Mouse (Mus musculus) intestine, embryonic 16.5 days (tissue): ENCODE results near the gene Snx29. TPM values are rescaled to one million over a fixed set of nuclear protein-coding genes. Genes with fewer than 3 reads are reported as not detected.

Experiments
- ATAC-seq: fragments of 200-750 bp; cut with Nextera tagmentation; 2 replicates; pipeline ENCODE4 v1.8.0; 2017; ENCODE audit warnings: moderate TSS enrichment, moderate library complexity
- H3K27ac ChIP-seq: fragments of 300-500 bp; sonication (generic); 2 replicates; pipeline ENCODE4 v1.5.1; 2014; ENCODE audit warnings: mild to moderate bottlenecking, low read length
- H3K27me3 ChIP-seq: fragments of 300-500 bp; sonication (generic); replicated peaks from 2 replicates; pipeline ENCODE4 v1.6.1; 2014; ENCODE audit warnings: low read length, control low read depth, mixed read lengths; ENCODE audit not compliant: control insufficient read depth, insufficient read depth
- H3K36me3 ChIP-seq: fragments of 300-500 bp; sonication (generic); 2 replicates; pipeline ENCODE4 v1.6.1; 2014; ENCODE audit warnings: low read length, control low read depth; ENCODE audit not compliant: control insufficient read depth, insufficient read depth
- H3K4me1 ChIP-seq: fragments of 300-500 bp; sonication (generic); 2 replicates; pipeline ENCODE4 v1.6.1; 2014; ENCODE audit warnings: low read length, control low read depth, mixed read lengths; ENCODE audit not compliant: control insufficient read depth, insufficient read depth
- H3K4me2 ChIP-seq: fragments of 300-500 bp; sonication (generic); 2 replicates; pipeline ENCODE4 v1.6.1; 2014; ENCODE audit warnings: low read depth, low read length, control low read depth
- H3K4me3 ChIP-seq: fragments of 300-500 bp; sonication (generic); 2 replicates; pipeline ENCODE4 v1.5.1; 2014; ENCODE audit warnings: mild to moderate bottlenecking, low read length
- H3K9ac ChIP-seq: fragments of 300-500 bp; sonication (generic); 2 replicates; pipeline ENCODE4 v1.6.1; 2014; ENCODE audit warnings: low read depth, low read length
- H3K9me3 ChIP-seq: fragments of 300-500 bp; sonication (generic); 2 replicates; pipeline ENCODE4 v1.6.1; 2016; ENCODE audit warnings: low read length, control low read depth; ENCODE audit not compliant: control insufficient read depth
- WGBS: fragments of 180-500 bp; shearing (Covaris S2); extraction: QIAGEN DNeasy Blood & Tissue Kit; methylation state at CpG from one replicate; pipeline ENCODE4 v1.1.7; 2014; 5-methylcytosine and 5-hydroxymethylcytosine counted together
- polyA plus RNA-seq: library from polyadenylated mRNA; unstranded; fragments of >200 nt; fragmentation: Nextera tagmentation; extraction: Ambion mirVana; gene quantifications from 2 replicates; pipeline ENCODE4 v1.2.1, GENCODE M21; 2015

Gene Snx29
- polyA plus RNA-seq, 1 experiment from 2014 or later = 6.3 TPM

- H3K4me3 ChIP-seq = no peak overlapping the region
- no peak overlapping the region for H3K4me2 ChIP-seq
- no peak overlapping the region for H3K27ac ChIP-seq
- ATAC-seq = no peak
- 71% methylated on average over 1 of the region's 1 CpGs for WGBS
- no peaks in the 10 kb centered on the region for H3K9me3 ChIP-seq
- H3K4me1 ChIP-seq = no peaks in the 10 kb centered on the region
- H3K36me3 ChIP-seq = no peaks in the 10 kb centered on the region
- no peaks in the 10 kb centered on the region for H3K27me3 ChIP-seq
- H3K9ac ChIP-seq = no peak overlapping the region
Observed at GRCm38 (mm10) chr16:11774321-11774720, 451.6 kb downstream of the Snx29 start.

- no peaks in the 10 kb centered on the region for H3K4me1 ChIP-seq
- ATAC-seq = peak; percentile 56
- no peak overlapping the region for H3K4me3 ChIP-seq
- no peak overlapping the region for H3K4me2 ChIP-seq
- 60% methylated on average over 3 of the region's 3 CpGs for WGBS
- no peaks in the 10 kb centered on the region for H3K27me3 ChIP-seq
- H3K9me3 ChIP-seq = no peaks in the 10 kb centered on the region
- no peaks in the 10 kb centered on the region for H3K36me3 ChIP-seq
- H3K27ac ChIP-seq = no peak overlapping the region
- no peak overlapping the region for H3K9ac ChIP-seq
Observed at GRCm38 (mm10) chr16:11776528-11776927, 453.8 kb downstream of the Snx29 start.

DNA sequence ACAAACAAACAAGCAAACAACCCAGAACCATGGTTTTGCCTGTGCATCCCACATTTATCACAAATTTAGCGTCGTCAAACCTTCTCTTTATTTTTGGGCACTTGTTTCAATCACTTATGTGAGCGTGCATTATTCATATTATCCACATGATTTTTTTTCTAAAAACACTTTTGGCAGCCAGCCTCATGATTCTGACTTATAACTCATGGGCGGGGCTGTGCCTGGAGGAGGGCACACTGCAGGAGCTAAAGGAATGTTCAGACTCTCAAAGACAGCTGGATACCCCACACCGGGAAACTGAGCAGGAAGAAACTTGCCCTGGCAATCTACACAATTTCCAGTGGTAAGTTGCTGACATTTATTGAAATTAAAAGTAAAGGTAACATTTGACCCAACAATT lies 455.5 kb downstream of the Snx29 start:
- Histone ChIP-seq H3K27ac (no peak overlapping the region), H3K4me2 (no peak overlapping the region), H3K4me1 (peaks cover 5% of the 10 kb centered on the region; the same call in 1 of the 2 replicates), H3K4me3 (no peak overlapping the region), H3K9ac (no peak overlapping the region), H3K36me3 (no peaks in the 10 kb centered on the region), H3K9me3 (no peaks in the 10 kb centered on the region), H3K27me3 (no peaks in the 10 kb centered on the region)
- ATAC-seq = no peak
- WGBS = 79% methylated on average over 5 of the region's 5 CpGs

DNA sequence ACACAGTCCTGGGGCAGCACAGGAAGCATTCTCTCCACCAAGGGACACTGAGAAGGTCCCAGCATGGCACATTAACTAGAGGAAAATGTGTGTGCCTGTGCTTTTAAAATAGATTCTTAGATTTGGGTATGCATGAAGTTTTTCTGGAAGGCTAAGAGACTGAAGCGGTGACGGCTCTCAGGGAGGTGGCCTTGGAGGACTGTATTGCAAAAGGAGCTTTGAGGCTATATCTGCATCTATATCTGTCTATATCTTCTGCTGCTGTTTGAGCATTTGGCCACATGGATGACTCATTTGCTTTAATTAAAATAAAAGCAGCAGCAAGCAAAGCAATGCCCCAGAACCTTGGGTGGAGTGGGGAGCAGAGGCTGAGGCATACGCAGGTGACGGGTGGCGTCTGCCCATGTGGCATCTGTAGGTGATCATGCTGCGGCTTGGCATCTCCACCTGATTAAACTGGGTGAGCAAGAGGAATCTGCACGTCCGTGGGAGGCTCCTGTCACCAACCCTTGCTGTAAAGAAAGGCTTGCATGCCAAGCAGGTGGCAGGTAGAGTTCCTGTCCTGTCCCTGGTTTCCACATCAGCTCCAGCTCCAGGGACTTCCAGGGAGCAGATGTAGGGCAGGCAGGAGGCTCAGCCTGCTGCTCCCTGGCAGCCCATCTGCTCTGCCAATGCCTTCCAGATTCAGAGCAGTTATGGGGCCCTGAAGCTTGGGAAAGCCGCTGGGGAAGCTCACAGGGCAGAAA lies 456.2 kb downstream of the Snx29 start:
- Histone ChIP-seq H3K36me3 (no peaks in the 10 kb centered on the region), H3K9ac (no peak overlapping the region), H3K27ac (no peak overlapping the region), H3K4me3 (no peak overlapping the region), H3K4me1 (peaks cover 5% of the 10 kb centered on the region; the same call in 1 of the 2 replicates), H3K9me3 (no peaks in the 10 kb centered on the region), H3K4me2 (no peak overlapping the region), H3K27me3 (no peaks in the 10 kb centered on the region)
- 84% methylated on average over 9 of the region's 9 CpGs for WGBS
- ATAC-seq = no peak

- Histone ChIP-seq H3K27me3 (no peaks in the 10 kb centered on the region), H3K9ac (no peak overlapping the region), H3K9me3 (no peaks in the 10 kb centered on the region), H3K4me2 (no peak overlapping the region), H3K4me1 (peaks cover 5% of the 10 kb centered on the region; the same call in 1 of the 2 replicates), H3K27ac (no peak overlapping the region), H3K4me3 (no peak overlapping the region), H3K36me3 (no peaks in the 10 kb centered on the region)
- ATAC-seq = peak; percentile 90
- 10% methylated on average over 2 of the region's 2 CpGs for WGBS
Observed at GRCm38 (mm10) chr16:11782082-11782481, 459.4 kb downstream of the Snx29 start.

DNA sequence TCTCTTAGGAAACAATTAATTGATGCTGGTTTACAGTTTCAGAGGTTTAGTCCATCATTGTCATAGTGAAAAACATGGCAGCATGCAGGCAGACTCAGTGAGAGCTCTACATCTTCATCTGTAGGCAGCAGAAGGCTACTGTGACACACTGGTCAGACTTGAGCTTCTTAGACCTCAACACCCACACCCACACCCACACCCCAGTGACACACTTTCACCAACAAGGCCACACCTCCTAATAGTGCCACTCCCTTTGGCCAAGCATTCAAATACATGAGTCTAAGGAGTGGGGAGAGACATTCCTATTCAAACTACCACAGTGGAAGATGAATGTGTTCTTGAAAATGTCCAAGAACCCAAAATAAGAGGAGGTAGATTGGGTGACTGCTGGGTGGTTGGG lies 460.6 kb downstream of the Snx29 start:
- Histone ChIP-seq H3K4me2 (no peak overlapping the region), H3K9me3 (no peaks in the 10 kb centered on the region), H3K4me1 (peaks cover 5% of the 10 kb centered on the region; the same call in 1 of the 2 replicates), H3K36me3 (no peaks in the 10 kb centered on the region), H3K9ac (no peak overlapping the region), H3K27me3 (no peaks in the 10 kb centered on the region), H3K27ac (no peak overlapping the region), H3K4me3 (no peak overlapping the region)
- ATAC-seq = no peak

- H3K36me3 ChIP-seq = no peaks in the 10 kb centered on the region
Observed at GRCm38 (mm10) chr16:11784354-11784753, 461.6 kb downstream of the Snx29 start.

GRCm38 (mm10) chr16:11785806-11786205 lies 463.1 kb downstream of the Snx29 start:
- Histone ChIP-seq H3K4me3 (no peak overlapping the region), H3K9ac (no peak overlapping the region), H3K4me1 (peaks cover 5% of the 10 kb centered on the region; the same call in 1 of the 2 replicates), H3K4me2 (no peak overlapping the region), H3K36me3 (no peaks in the 10 kb centered on the region), H3K27me3 (no peaks in the 10 kb centered on the region), H3K27ac (no peak overlapping the region), H3K9me3 (no peaks in the 10 kb centered on the region)
- WGBS = 78% methylated on average over 4 of the region's 4 CpGs
- ATAC-seq = no peak

More at GRCm38 (mm10) chr16:11784354-11784753, 461.6 kb downstream of the Snx29 start:
- ATAC-seq = no peak
- Histone ChIP-seq H3K9me3 (no peaks in the 10 kb centered on the region), H3K4me3 (no peak overlapping the region), H3K4me2 (no peak overlapping the region), H3K27me3 (no peaks in the 10 kb centered on the region), H3K9ac (no peak overlapping the region), H3K27ac (no peak overlapping the region), H3K4me1 (peaks cover 5% of the 10 kb centered on the region; the same call in 1 of the 2 replicates)
- 62% methylated on average over 4 of the region's 4 CpGs for WGBS

- 88% methylated on average over 3 of the region's 3 CpGs for WGBS
- no peaks in the 10 kb centered on the region for H3K36me3 ChIP-seq
- no peaks in the 10 kb centered on the region for H3K9me3 ChIP-seq
- H3K4me2 ChIP-seq = no peak overlapping the region
- no peaks in the 10 kb centered on the region for H3K27me3 ChIP-seq
- no peak overlapping the region for H3K4me3 ChIP-seq
- no peak overlapping the region for H3K27ac ChIP-seq
- no peaks in the 10 kb centered on the region for H3K4me1 ChIP-seq
- H3K9ac ChIP-seq = no peak overlapping the region
- no peak for ATAC-seq
Observed at GRCm38 (mm10) chr16:11790476-11790875, 467.8 kb downstream of the Snx29 start.

DNA sequence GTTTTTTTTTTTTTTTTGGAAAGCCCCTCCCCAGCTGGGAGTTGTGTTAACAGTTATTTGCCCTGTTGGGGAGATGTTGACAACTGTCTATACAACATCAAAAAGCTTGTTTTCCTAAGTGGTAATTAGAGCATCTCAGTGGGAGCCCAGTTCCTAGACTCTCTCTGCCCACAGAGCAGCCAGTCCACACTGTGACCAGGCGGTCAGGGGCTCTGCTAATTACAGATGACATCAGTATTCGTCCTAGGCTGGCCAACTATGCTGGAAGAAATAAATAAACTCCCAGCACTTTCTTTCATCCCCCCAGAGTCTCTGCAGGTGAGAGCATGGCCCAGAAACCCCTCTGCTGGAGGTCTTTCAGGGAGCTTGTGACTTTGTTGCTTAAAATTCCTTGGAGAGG lies 470.7 kb downstream of the Snx29 start:
- H3K9ac ChIP-seq = no peak overlapping the region
- no peaks in the 10 kb centered on the region for H3K4me1 ChIP-seq
- H3K27ac ChIP-seq = no peak overlapping the region
- ATAC-seq = no peak
- H3K9me3 ChIP-seq = no peaks in the 10 kb centered on the region
- H3K4me3 ChIP-seq = no peak overlapping the region
- no peak overlapping the region for H3K4me2 ChIP-seq
- H3K27me3 ChIP-seq = no peaks in the 10 kb centered on the region
- 42% methylated on average over 2 of the region's 2 CpGs for WGBS
- no peaks in the 10 kb centered on the region for H3K36me3 ChIP-seq
